Mouse (Mus musculus) adrenal gland, postnatal 25 days (tissue): ENCODE data around the gene Cryaa. TPM values are rescaled to one million over a fixed set of nuclear protein-coding genes. Genes with fewer than 3 reads are reported as not detected.

Source experiments
- DNase-seq: peaks from one replicate; pipeline ENCODE4 v3.0.0; 2021; ENCODE audit warnings: mixed read lengths
- total RNA-seq: library from RNA; stranded (reverse); gene quantifications from 2 replicates; pipeline ENCODE4 v1.2.3, GENCODE M21; 2021

The Cryaa gene
- total RNA-seq, 1 experiment from 2014 or later: not detected

- no peak for DNase-seq
Measured at GRCm38 (mm10) chr17:31710455-31710854, 32.8 kb downstream of the Cryaa start.

GRCm38 (mm10) chr17:31713709-31714108 lies 36.1 kb downstream of the Cryaa start:
- no peak for DNase-seq

DNA sequence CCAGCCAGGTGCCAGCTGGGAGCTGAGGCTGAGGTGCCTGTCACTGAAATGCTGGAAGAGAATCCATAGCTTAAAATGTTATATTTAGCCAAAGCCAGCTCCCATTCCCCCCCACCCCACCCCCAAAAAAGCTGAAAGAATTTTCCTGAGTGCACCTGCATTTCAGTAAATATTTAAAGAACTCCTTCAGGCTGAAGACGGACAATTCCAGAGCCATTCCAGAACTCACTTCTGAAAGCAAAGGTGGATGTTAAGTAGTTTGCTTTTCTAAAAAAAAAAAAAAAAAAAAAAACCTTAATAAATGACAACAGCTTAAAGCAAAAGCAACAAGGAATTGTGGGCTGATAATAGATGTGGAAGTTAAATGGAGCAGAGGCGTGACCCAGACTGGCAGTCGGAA lies 36.5 kb downstream of the Cryaa start:
- no peak for DNase-seq

DNA sequence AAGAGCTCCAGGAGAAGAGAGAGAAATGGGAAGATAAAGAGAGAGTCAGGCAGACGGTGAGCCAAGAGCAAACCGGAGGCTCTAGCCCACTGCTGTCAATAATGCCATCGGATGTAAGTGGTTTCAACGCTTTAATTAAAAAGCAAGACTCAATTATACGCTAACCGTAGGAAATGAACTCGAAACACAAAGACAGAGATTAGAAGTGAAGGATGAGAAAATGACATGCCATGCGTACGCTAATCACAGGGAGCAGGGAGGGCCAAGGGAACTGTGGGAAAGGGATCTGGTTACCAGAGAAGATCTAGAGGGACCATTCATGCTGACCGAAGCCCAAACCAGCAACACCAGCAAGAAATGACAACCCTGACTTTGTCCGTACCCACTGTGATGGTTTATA lies 37.4 kb downstream of the Cryaa start:
- DNase-seq: no peak

DNA sequence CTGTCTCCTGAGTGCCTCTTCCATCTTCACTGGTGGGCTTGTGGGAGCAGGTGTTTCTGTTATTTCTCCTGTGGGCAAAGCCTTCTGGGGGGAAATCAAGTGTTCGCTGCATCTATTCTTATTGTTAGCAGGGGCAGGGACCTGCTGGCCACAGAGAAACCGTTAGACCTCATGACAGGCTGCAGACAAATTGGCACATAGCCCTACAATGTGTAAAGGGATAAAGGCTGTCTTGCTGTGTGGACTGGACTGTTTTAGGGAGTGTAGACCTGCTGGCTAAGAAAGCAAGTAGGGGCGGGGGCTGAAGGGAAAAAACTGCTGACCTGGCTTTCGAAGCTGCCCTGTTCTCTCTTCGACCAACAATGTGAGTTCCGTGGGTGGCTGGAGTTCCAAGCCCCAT lies 44.0 kb downstream of the Cryaa start:
- no peak for DNase-seq

- DNase-seq: no peak
Measured at GRCm38 (mm10) chr17:31725366-31725765, 47.8 kb downstream of the Cryaa start.

- DNase-seq: no peak
Measured at GRCm38 (mm10) chr17:31726216-31726615, 48.6 kb downstream of the Cryaa start.

GRCm38 (mm10) chr17:31727230-31727629 lies 49.6 kb downstream of the Cryaa start:
- DNase-seq: peak; percentile 42

GRCm38 (mm10) chr17:31728043-31728442 lies 50.4 kb downstream of the Cryaa start:
- no peak for DNase-seq

DNA sequence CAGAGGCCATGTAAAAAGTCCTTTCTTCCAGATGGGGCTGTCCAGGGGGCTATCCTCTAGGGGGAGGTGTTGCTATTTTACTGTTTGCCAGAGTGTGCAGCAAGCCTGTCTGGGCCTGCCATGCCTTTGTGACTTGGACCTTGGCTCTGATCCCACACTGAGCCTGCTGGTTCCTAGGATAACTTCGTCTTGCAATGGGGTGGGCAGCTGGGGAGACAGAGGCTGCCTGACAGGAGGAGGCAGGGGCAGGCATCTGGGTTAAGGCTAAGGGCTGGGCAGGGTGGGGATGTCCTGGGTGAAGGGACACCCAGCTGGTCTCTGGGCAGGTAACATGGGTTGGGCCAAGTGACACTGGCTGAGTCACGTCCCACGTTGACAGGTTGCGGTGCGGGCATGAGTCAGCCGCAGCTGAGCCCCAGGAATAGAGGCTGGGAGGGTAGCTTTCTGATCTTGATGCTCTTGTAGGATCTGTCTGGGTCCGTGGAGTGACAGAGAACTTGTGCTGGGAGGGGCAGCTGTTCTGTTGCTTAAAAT lies 51.4 kb downstream of the Cryaa start:
- peak; percentile 51 for DNase-seq

- DNase-seq: no peak
Measured at GRCm38 (mm10) chr17:31731038-31731437, 53.4 kb downstream of the Cryaa start.

Other genes with a start within 250 kb of the Cryaa start
- gene Wdr4, start 157.8 kb upstream of the Cryaa start, total RNA-seq: 16.1 and 27.8 TPM in 2 replicates
- 379 and 390 TPM in 2 replicates for gene Ndufv3, start 157.7 kb upstream of the Cryaa start, total RNA-seq
- gene Pknox1, start 113.1 kb upstream of the Cryaa start, total RNA-seq: 23.9 and 25.0 TPM in 2 replicates
- 6.2 and 8.5 TPM in 2 replicates for gene Cbs, start 40.6 kb upstream of the Cryaa start, total RNA-seq
- 147 and 148 TPM in 2 replicates for gene U2af1, start 18.9 kb upstream of the Cryaa start, total RNA-seq
- gene Sik1, start 178.0 kb downstream of the Cryaa start, total RNA-seq: 16.0 and 28.2 TPM in 2 replicates